Mouse (Mus musculus): ENCODE results near the gene Tenm2. TPM values are rescaled to one million over a fixed set of nuclear protein-coding genes. Genes with fewer than 3 reads are reported as not detected.
A peak's percentile ranks its signal among the peaks of the same experiment; 100 is the strongest.

Tenm2 gene
- polyA plus RNA-seq, 1 experiment: 0.61 TPM

- DNase-seq: no peak
- TF ChIP-seq CTCF (conservative IDR thresholded peaks at IDR 0.05; ENCODE audit: insufficient read depth, insufficient read length, low read depth, low read length) (no peak), POLR2A (IDR thresholded peaks at IDR 0.05; ENCODE audit: low read depth, low read length) (no peak)
- Histone ChIP-seq H3K4me1 (ENCODE audit: control insufficient read depth, insufficient read depth, low read length) (no peaks in the 10 kb centered on the region), H3K27me3 (replicated peaks; ENCODE audit: control insufficient read depth, insufficient read depth, low read length) (no peaks in the 10 kb centered on the region), H3K27ac (ENCODE audit: insufficient read depth, low read depth, low read length) (no peak overlapping the region), H3K36me3 (ENCODE audit: control insufficient read depth, insufficient read depth, low read length) (no peaks in the 10 kb centered on the region), H3K4me3 (ENCODE audit: insufficient read depth, low read depth, low read length) (no peak overlapping the region)
- WGBS: 68% methylated on average over 2 of the region's 2 CpGs
Observed at GRCm38 (mm10) chr11:36302913-36303371, 932.8 kb downstream of the Tenm2 start.

- H3K4me3 ChIP-seq (ENCODE audit: insufficient read depth, low read depth, low read length): no peak overlapping the region
Observed at GRCm38 (mm10) chr11:36302096-36302495, 933.7 kb downstream of the Tenm2 start.

DNA sequence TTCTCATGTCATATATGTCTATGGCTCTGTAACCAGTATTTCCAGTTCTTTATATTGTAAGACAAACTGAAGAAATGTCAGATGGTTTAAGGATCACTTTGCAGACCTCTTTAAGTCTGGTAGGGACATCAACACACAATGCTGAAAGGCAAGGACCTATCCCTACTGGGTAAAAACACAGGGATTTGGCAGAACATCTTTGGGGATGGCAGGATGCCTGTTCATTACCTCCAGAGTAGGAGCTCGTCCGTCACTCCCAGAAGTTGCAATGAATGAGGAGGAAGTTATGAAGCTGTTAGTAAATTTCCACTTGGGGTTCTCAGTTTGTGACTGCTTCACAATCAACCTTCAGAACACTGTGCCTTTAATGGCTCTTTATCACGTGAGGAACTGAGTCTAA, 939.2 kb downstream of the Tenm2 start:
- 51% methylated on average over 3 of the region's 3 CpGs for WGBS

More at GRCm38 (mm10) chr11:36302096-36302495, 933.7 kb downstream of the Tenm2 start:
- WGBS: 72% methylated on average over 7 of the region's 7 CpGs
- Histone ChIP-seq H3K4me1 (ENCODE audit: control insufficient read depth, insufficient read depth, low read length) (no peaks in the 10 kb centered on the region), H3K36me3 (ENCODE audit: control insufficient read depth, insufficient read depth, low read length) (no peaks in the 10 kb centered on the region), H3K27ac (ENCODE audit: insufficient read depth, low read depth, low read length) (no peak overlapping the region), H3K27me3 (replicated peaks; ENCODE audit: control insufficient read depth, insufficient read depth, low read length) (no peaks in the 10 kb centered on the region)
- no peak for TF ChIP-seq CTCF (conservative IDR thresholded peaks at IDR 0.05; ENCODE audit: insufficient read depth, insufficient read length, low read depth, low read length)
- no peak for TF ChIP-seq POLR2A (IDR thresholded peaks at IDR 0.05; ENCODE audit: low read depth, low read length)
- DNase-seq: peak; percentile 3

GRCm38 (mm10) chr11:36292206-36292605, 943.6 kb downstream of the Tenm2 start:
- 47% methylated on average over 6 of the region's 6 CpGs for WGBS
- Histone ChIP-seq H3K4me1 (ENCODE audit: control insufficient read depth, insufficient read depth, low read length) (no peaks in the 10 kb centered on the region), H3K27me3 (replicated peaks; ENCODE audit: control insufficient read depth, insufficient read depth, low read length) (no peaks in the 10 kb centered on the region), H3K36me3 (ENCODE audit: control insufficient read depth, insufficient read depth, low read length) (no peaks in the 10 kb centered on the region), H3K27ac (ENCODE audit: insufficient read depth, low read depth, low read length) (no peak overlapping the region), H3K4me3 (ENCODE audit: insufficient read depth, low read depth, low read length) (no peak overlapping the region)
- TF ChIP-seq POLR2A (IDR thresholded peaks at IDR 0.05; ENCODE audit: low read depth, low read length) (no peak), CTCF (conservative IDR thresholded peaks at IDR 0.05; ENCODE audit: insufficient read depth, insufficient read length, low read depth, low read length) (no peak)
- DNase-seq: no peak

More for the DNA sequence above, 939.2 kb downstream of the Tenm2 start:
- Histone ChIP-seq H3K4me3 (ENCODE audit: insufficient read depth, low read depth, low read length) (no peak overlapping the region), H3K4me1 (ENCODE audit: control insufficient read depth, insufficient read depth, low read length) (no peaks in the 10 kb centered on the region), H3K36me3 (ENCODE audit: control insufficient read depth, insufficient read depth, low read length) (no peaks in the 10 kb centered on the region), H3K27ac (ENCODE audit: insufficient read depth, low read depth, low read length) (no peak overlapping the region), H3K27me3 (replicated peaks; ENCODE audit: control insufficient read depth, insufficient read depth, low read length) (no peaks in the 10 kb centered on the region)
- no peak for TF ChIP-seq CTCF (conservative IDR thresholded peaks at IDR 0.05; ENCODE audit: insufficient read depth, insufficient read length, low read depth, low read length)
- TF ChIP-seq POLR2A (IDR thresholded peaks at IDR 0.05; ENCODE audit: low read depth, low read length): no peak
- DNase-seq: no peak

GRCm38 (mm10) chr11:36286246-36286645, 949.5 kb downstream of the Tenm2 start:
- no peaks in the 10 kb centered on the region for H3K36me3 ChIP-seq (ENCODE audit: control insufficient read depth, insufficient read depth, low read length)
- DNase-seq: no peak
- H3K27me3 ChIP-seq (replicated peaks; ENCODE audit: control insufficient read depth, insufficient read depth, low read length): no peaks in the 10 kb centered on the region
- no peak overlapping the region for H3K4me3 ChIP-seq (ENCODE audit: insufficient read depth, low read depth, low read length)
- 89% methylated on average over 6 of the region's 6 CpGs for WGBS
- no peaks in the 10 kb centered on the region for H3K4me1 ChIP-seq (ENCODE audit: control insufficient read depth, insufficient read depth, low read length)
- H3K27ac ChIP-seq (ENCODE audit: insufficient read depth, low read depth, low read length): no peak overlapping the region
- no peak for TF ChIP-seq POLR2A (IDR thresholded peaks at IDR 0.05; ENCODE audit: low read depth, low read length)
- TF ChIP-seq CTCF (conservative IDR thresholded peaks at IDR 0.05; ENCODE audit: insufficient read depth, insufficient read length, low read depth, low read length): no peak

GRCm38 (mm10) chr11:36280533-36280932, 955.2 kb downstream of the Tenm2 start:
- H3K36me3 ChIP-seq (ENCODE audit: control insufficient read depth, insufficient read depth, low read length): no peaks in the 10 kb centered on the region
- no peak for DNase-seq
- no peaks in the 10 kb centered on the region for H3K4me1 ChIP-seq (ENCODE audit: control insufficient read depth, insufficient read depth, low read length)
- 88% methylated on average over 7 of the region's 7 CpGs for WGBS
- TF ChIP-seq CTCF (conservative IDR thresholded peaks at IDR 0.05; ENCODE audit: insufficient read depth, insufficient read length, low read depth, low read length): no peak
- no peak for TF ChIP-seq POLR2A (IDR thresholded peaks at IDR 0.05; ENCODE audit: low read depth, low read length)
- no peak overlapping the region for H3K4me3 ChIP-seq (ENCODE audit: insufficient read depth, low read depth, low read length)
- no peak overlapping the region for H3K27ac ChIP-seq (ENCODE audit: insufficient read depth, low read depth, low read length)
- no peaks in the 10 kb centered on the region for H3K27me3 ChIP-seq (replicated peaks; ENCODE audit: control insufficient read depth, insufficient read depth, low read length)

DNA sequence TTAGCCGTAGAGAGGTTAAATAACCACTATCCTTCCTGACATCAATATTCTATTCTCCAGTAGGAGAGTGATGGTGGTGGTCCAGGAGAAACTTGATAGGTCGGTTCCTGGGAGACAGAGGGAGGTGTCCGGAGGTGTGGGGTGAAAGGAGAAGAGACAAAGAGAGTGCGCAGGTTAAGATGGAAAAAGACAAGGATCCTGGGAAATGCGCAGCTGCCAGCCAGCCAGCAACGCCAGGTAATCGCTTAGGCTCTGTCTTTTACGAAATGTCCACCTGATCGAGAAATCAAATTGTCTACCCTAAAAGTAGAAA, 957.9 kb downstream of the Tenm2 start:
- Histone ChIP-seq H3K27ac (ENCODE audit: insufficient read depth, low read depth, low read length) (no peak overlapping the region), H3K4me3 (ENCODE audit: insufficient read depth, low read depth, low read length) (no peak overlapping the region), H3K4me1 (ENCODE audit: control insufficient read depth, insufficient read depth, low read length) (no peaks in the 10 kb centered on the region), H3K27me3 (replicated peaks; ENCODE audit: control insufficient read depth, insufficient read depth, low read length) (no peaks in the 10 kb centered on the region), H3K36me3 (ENCODE audit: control insufficient read depth, insufficient read depth, low read length) (no peaks in the 10 kb centered on the region)
- 46% methylated on average over 9 of the region's 9 CpGs for WGBS
- no peak for DNase-seq
- TF ChIP-seq POLR2A (IDR thresholded peaks at IDR 0.05; ENCODE audit: low read depth, low read length): no peak
- TF ChIP-seq CTCF (conservative IDR thresholded peaks at IDR 0.05; ENCODE audit: insufficient read depth, insufficient read length, low read depth, low read length): no peak

Data from kidney, adult 2 months (tissue).